10 mouse cellular contexts compared by ENCODE assay signal in the genomic region with DNA sequence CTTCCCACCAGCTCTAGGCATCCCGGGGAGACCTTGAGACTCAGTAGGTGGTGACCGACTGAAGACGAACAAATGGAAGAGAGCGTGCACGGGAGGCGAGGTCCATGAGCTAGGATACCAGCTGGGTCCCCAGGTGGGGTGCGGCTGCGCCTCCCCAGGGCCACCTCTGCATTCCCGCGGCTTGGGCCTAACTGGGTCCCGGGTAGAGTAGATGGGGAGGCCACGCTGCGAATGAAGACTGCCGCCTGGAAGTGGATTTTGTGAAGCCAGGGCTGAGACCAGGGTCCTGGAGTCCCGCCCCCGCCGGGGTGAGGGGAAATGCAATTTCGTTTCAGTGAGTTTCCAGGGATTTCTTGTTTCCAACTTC. TPM values are rescaled to one million over a fixed set of nuclear protein-coding genes. Genes with fewer than 3 reads are reported as not detected.
A peak's percentile ranks its signal among the peaks of the same experiment; 100 is the strongest.
DNase-seq lines count a peak whose midpoint lies in the region; ATAC-seq and TF ChIP-seq lines count a peak whose summit lies in the region.
"Had no signal": no experiment of that assay in that cellular context is flagged by ENCODE, and none has a peak within 500 bp of the region (broad histone marks: within the 10 kb centered on the region; RNA-seq: fewer than 3 reads in every experiment).

No protein-coding gene starts in this region.

- no peaks in the 10 kb centered on the region for H3K36me3 ChIP-seq in heart, embryonic 12.5 days
- no peaks in the 10 kb centered on the region for H3K36me3 ChIP-seq in ES-E14 (ENCODE audit: control insufficient read depth, insufficient read depth, low read length, poor library complexity, severe bottlenecking)
- H3K36me3 ChIP-seq in forebrain, embryonic 11.5 days (ENCODE audit: control insufficient read depth, insufficient read depth, low read length): no peaks in the 10 kb centered on the region
- no peaks in the 10 kb centered on the region for H3K36me3 ChIP-seq in limb, embryonic 13.5 days
- no peaks in the 10 kb centered on the region for H3K36me3 ChIP-seq in stomach, postnatal 0 days (ENCODE audit: control insufficient read depth, insufficient read depth, low read length)

- H3K9me3 ChIP-seq in heart, embryonic 12.5 days (replicated peaks): no peaks in the 10 kb centered on the region
- H3K9me3 ChIP-seq in ES-E14 (ENCODE audit: control insufficient read depth, insufficient read depth, low read depth, low read length): no peaks in the 10 kb centered on the region
- H3K9me3 ChIP-seq in forebrain, embryonic 11.5 days (ENCODE audit: control insufficient read depth, low read length): no peaks in the 10 kb centered on the region
- no peaks in the 10 kb centered on the region for H3K9me3 ChIP-seq in limb, embryonic 13.5 days
- H3K9me3 ChIP-seq in stomach, postnatal 0 days (ENCODE audit: control insufficient read depth, low read length): no peaks in the 10 kb centered on the region

- TF ChIP-seq CTCF in stomach, postnatal 0 days (IDR thresholded peaks at IDR 0.05; ENCODE audit: low read depth): no peak

- H3K4me2 ChIP-seq in heart, embryonic 12.5 days: peak overlapping the region; percentile 41
- peak overlapping the region; percentile 46 for H3K4me2 ChIP-seq in forebrain, embryonic 11.5 days (ENCODE audit: low read depth, low read length, severe bottlenecking)
- H3K4me2 ChIP-seq in limb, embryonic 13.5 days (replicated peaks): peak overlapping the region; percentile 56
- H3K4me2 ChIP-seq in stomach, postnatal 0 days (replicated peaks; ENCODE audit: low read depth): no peak overlapping the region

- no peak overlapping the region for H3K9ac ChIP-seq in heart, embryonic 12.5 days
- H3K9ac ChIP-seq in ES-E14 (ENCODE audit: insufficient read depth, low read depth, low read length, poor library complexity, severe bottlenecking): no peak overlapping the region
- no peak overlapping the region; the same call in 1 of the 2 replicates for H3K9ac ChIP-seq in forebrain, embryonic 11.5 days (ENCODE audit: low read length)
- peak overlapping the region; percentile 61 for H3K9ac ChIP-seq in limb, embryonic 13.5 days
- no peak overlapping the region for H3K9ac ChIP-seq in stomach, postnatal 0 days (ENCODE audit: low read length)

- no peak for ATAC-seq in heart, embryonic 12.5 days (ENCODE audit: insufficient number of reproducible peaks, low FRiP score)
- no peak for ATAC-seq in forebrain, embryonic 11.5 days (replicated peaks; ENCODE audit: low FRiP score)
- ATAC-seq in limb, embryonic 13.5 days (ENCODE audit: low FRiP score, low read depth): no peak
- ATAC-seq in stomach, postnatal 0 days (ENCODE audit: low FRiP score, low TSS enrichment): no peak
- no peak for ATAC-seq in megakaryocyte progenitor cell, adult 5-6 weeks (replicated peaks; ENCODE audit: poor library complexity)

- H3K27me3 ChIP-seq in heart, embryonic 12.5 days (replicated peaks): peaks cover 66% of the 10 kb centered on the region
- H3K27me3 ChIP-seq in forebrain, embryonic 11.5 days (ENCODE audit: control insufficient read depth, insufficient read depth, low read length): peaks cover 65% of the 10 kb centered on the region
- H3K27me3 ChIP-seq in limb, embryonic 13.5 days: peaks cover 80% of the 10 kb centered on the region
- H3K27me3 ChIP-seq in stomach, postnatal 0 days (ENCODE audit: control insufficient read depth, insufficient read depth, low read length): peaks cover 21% of the 10 kb centered on the region; the same call in 1 of the 2 replicates

- WGBS in heart, embryonic 12.5 days: under 1% methylated on average over 18 of the region's 18 CpGs
- under 1% methylated on average over 18 of the region's 18 CpGs for WGBS in forebrain, embryonic 11.5 days
- WGBS in limb, embryonic 13.5 days: 3% methylated on average over 18 of the region's 18 CpGs
- 17% methylated on average over 18 of the region's 18 CpGs for WGBS in stomach, postnatal 0 days

- H3K4me1 ChIP-seq in heart, embryonic 12.5 days (replicated peaks): peaks cover 54% of the 10 kb centered on the region
- H3K4me1 ChIP-seq in ES-E14 (ENCODE audit: control insufficient read depth in 2 of 2, insufficient read depth in 2 of 2, low read length in 2 of 2, poor library complexity in 1 of 2): peaks cover 0 to 5% of the 10 kb centered on the region in 2 experiments; a peak in 1 of 4 replicates
- H3K4me1 ChIP-seq in forebrain, embryonic 11.5 days (replicated peaks; ENCODE audit: control insufficient read depth, insufficient read depth, low read length): peaks cover 33% of the 10 kb centered on the region
- peaks cover 53% of the 10 kb centered on the region for H3K4me1 ChIP-seq in limb, embryonic 13.5 days
- H3K4me1 ChIP-seq in stomach, postnatal 0 days (replicated peaks; ENCODE audit: control insufficient read depth, insufficient read depth): 0 out of 2 replicates have a peak, but pooled peaks cover 4% of the 10 kb centered on the region

- no peak overlapping the region for H3K27ac ChIP-seq in heart, embryonic 12.5 days (ENCODE audit: poor library complexity, severe bottlenecking)
- no peak overlapping the region for H3K27ac ChIP-seq in ES-E14 (ENCODE audit: insufficient read depth, low read depth, low read length, poor library complexity, severe bottlenecking)
- peak overlapping the region; percentile 43 for H3K27ac ChIP-seq in forebrain, embryonic 11.5 days (ENCODE audit: low read depth, low read length)
- 0 out of 2 replicates have a peak overlapping the region, but pooled peaks have one; percentile 7 for H3K27ac ChIP-seq in limb, embryonic 13.5 days
- no peak overlapping the region for H3K27ac ChIP-seq in stomach, postnatal 0 days (replicated peaks)

- H3K4me3 ChIP-seq in heart, embryonic 12.5 days: no peak overlapping the region; the same call in 1 of the 2 replicates
- peak overlapping the region; percentile 6 to 51; a peak in 3 of 4 replicates for H3K4me3 ChIP-seq in ES-E14 (ENCODE audit: insufficient read depth in 1 of 2, low read depth in 1 of 2, low read length in 2 of 2, poor library complexity in 1 of 2, severe bottlenecking in 1 of 2)
- H3K4me3 ChIP-seq in forebrain, embryonic 11.5 days (ENCODE audit: low read depth, low read length): peak overlapping the region; percentile 22
- H3K4me3 ChIP-seq in limb, embryonic 13.5 days: peak overlapping the region; percentile 33
- H3K4me3 ChIP-seq in stomach, postnatal 0 days (ENCODE audit: low read depth, low read length): 0 out of 2 replicates have a peak overlapping the region, but pooled peaks have one; percentile 13

- in situ Hi-C loops in ES-E14 (cut with MboI; ENCODE audit: low sequenced_read_pairs in 2 of 2, unreplicated experiment in 2 of 2): loop anchor here in 1 of 2 experiments (10.0 to 25.0 kb wide), 3 partner anchors 1040 to 1743 kb away; a partner anchor contains a TSS

- no peak for DNase-seq in heart, adult 9 months (ENCODE audit: low spot score in 2 of 2)
- no peak for DNase-seq in ES-E14 (ENCODE audit: low read depth, low spot score)
- DNase-seq in forebrain, embryonic 11.5 days (ENCODE audit: low spot score): no peak
- peak; percentile 32 for DNase-seq in stomach, postnatal 0 days (ENCODE audit: low spot score)
- no peak for DNase-seq in layer of hippocampus, adult 18-20 months (ENCODE audit: low spot score in 2 of 2)

- TF ChIP-seq EP300 in stomach, postnatal 0 days (optimal IDR thresholded peaks at IDR 0.05): no peak

TF ChIP-seq in ES-E14, 5 proteins besides CTCF, POLR2A, EP300 and RAD21 (continues in another document):
- TF ChIP-seq MAFK (IDR thresholded peaks at IDR 0.05; ENCODE audit: insufficient read depth, low read depth, low read length): no peak
- TF ChIP-seq HCFC1 (IDR thresholded peaks at IDR 0.05; ENCODE audit: borderline replicate concordance, insufficient read depth, low read length): no peak
- no peak for TF ChIP-seq CHD2 (IDR thresholded peaks at IDR 0.05; ENCODE audit: low read depth, low read length)

RNA-seq across cellular contexts. Expression of a gene that starts 6.0 kb away (rescaled TPM):
- polyA plus RNA-seq in heart, embryonic 12.5 days (2016; fragmentation: Nextera tagmentation; extraction: Ambion mirVana): not detected in 2 replicates
- total RNA-seq in ES-E14 (2012; rRNA removed): 0.74 and 0.80 TPM in 2 replicates
- polyA plus RNA-seq in forebrain, embryonic 11.5 days (2014; fragmentation: Nextera tagmentation; extraction: Ambion mirVana): 5.5 and 8.2 TPM in 2 replicates
- polyA plus RNA-seq in limb, embryonic 13.5 days (2015; fragmentation: Nextera tagmentation; extraction: Ambion mirVana): 0.87 and 1.6 TPM in 2 replicates
- 0.02 TPM in 1 of 2 replicates, not detected in the other for polyA plus RNA-seq in stomach, postnatal 0 days (2015; fragmentation: Nextera tagmentation; extraction: Ambion mirVana)
- 1 to 10 TPM; 3.7 to 4.3 TPM for total RNA-seq in layer of hippocampus, adult 18-20 months (2021)
- not detected in 2 replicates for total RNA-seq in megakaryocyte progenitor cell, adult 5-6 weeks (2015)
- not detected in 2 replicates for total RNA-seq in megakaryocyte progenitor cell, adult 5-6 weeks (2017)
- total RNA-seq: neutrophil, adult 5-6 weeks had no signal
- polyA plus RNA-seq: gonadal fat pad, adult 2 months had no signal

RNA-seq across cellular contexts. Expression of a gene that starts 34.7 kb away (rescaled TPM):
- polyA plus RNA-seq in heart, embryonic 12.5 days (2016; fragmentation: Nextera tagmentation; extraction: Ambion mirVana): 14.9 and 16.5 TPM in 2 replicates
- 5.9 and 10.6 TPM in 2 replicates for total RNA-seq in ES-E14 (2012; rRNA removed)
- 11.7 and 14.0 TPM in 2 replicates for polyA plus RNA-seq in forebrain, embryonic 11.5 days (2014; fragmentation: Nextera tagmentation; extraction: Ambion mirVana)
- 14.3 and 16.3 TPM in 2 replicates for polyA plus RNA-seq in limb, embryonic 13.5 days (2015; fragmentation: Nextera tagmentation; extraction: Ambion mirVana)
- 8.6 and 9.2 TPM in 2 replicates for polyA plus RNA-seq in stomach, postnatal 0 days (2015; fragmentation: Nextera tagmentation; extraction: Ambion mirVana)
- 10 to 100 TPM; 22.6 to 22.9 TPM for total RNA-seq in layer of hippocampus, adult 18-20 months (2021)
- 7.5 and 13.9 TPM in 2 replicates for total RNA-seq in megakaryocyte progenitor cell, adult 5-6 weeks (2015)
- total RNA-seq in megakaryocyte progenitor cell, adult 5-6 weeks (2017): 15.5 and 22.7 TPM in 2 replicates

RNA-seq across cellular contexts. Expression of a gene that starts 34.8 kb away (rescaled TPM):
- polyA plus RNA-seq in heart, embryonic 12.5 days (2016; fragmentation: Nextera tagmentation; extraction: Ambion mirVana): 15.2 and 19.0 TPM in 2 replicates
- total RNA-seq in ES-E14 (2012; rRNA removed): 6.6 and 7.4 TPM in 2 replicates
- 18.2 and 18.6 TPM in 2 replicates for polyA plus RNA-seq in forebrain, embryonic 11.5 days (2014; fragmentation: Nextera tagmentation; extraction: Ambion mirVana)
- 28.6 and 33.3 TPM in 2 replicates for polyA plus RNA-seq in limb, embryonic 13.5 days (2015; fragmentation: Nextera tagmentation; extraction: Ambion mirVana)
- 17.3 and 19.6 TPM in 2 replicates for polyA plus RNA-seq in stomach, postnatal 0 days (2015; fragmentation: Nextera tagmentation; extraction: Ambion mirVana)
- total RNA-seq in layer of hippocampus, adult 18-20 months (2021): 10 to 100 TPM; 31.0 to 31.4 TPM
- 11.3 and 14.8 TPM in 2 replicates for total RNA-seq in megakaryocyte progenitor cell, adult 5-6 weeks (2015)
- total RNA-seq in megakaryocyte progenitor cell, adult 5-6 weeks (2017): 9.7 and 20.9 TPM in 2 replicates

RNA-seq across cellular contexts. Expression of a gene that starts 59.0 kb away (rescaled TPM):
- polyA plus RNA-seq in heart, embryonic 12.5 days (2016; fragmentation: Nextera tagmentation; extraction: Ambion mirVana): 72.0 and 74.4 TPM in 2 replicates
- 61.5 and 90.5 TPM in 2 replicates for total RNA-seq in ES-E14 (2012; rRNA removed)
- 99.8 and 110 TPM in 2 replicates for polyA plus RNA-seq in forebrain, embryonic 11.5 days (2014; fragmentation: Nextera tagmentation; extraction: Ambion mirVana)
- 111 and 112 TPM in 2 replicates for polyA plus RNA-seq in limb, embryonic 13.5 days (2015; fragmentation: Nextera tagmentation; extraction: Ambion mirVana)
- 58.4 and 62.4 TPM in 2 replicates for polyA plus RNA-seq in stomach, postnatal 0 days (2015; fragmentation: Nextera tagmentation; extraction: Ambion mirVana)
- 100 to 1,000 TPM; 109 to 112 TPM for total RNA-seq in layer of hippocampus, adult 18-20 months (2021)
- 157 and 170 TPM in 2 replicates for total RNA-seq in megakaryocyte progenitor cell, adult 5-6 weeks (2015)
- 152 and 154 TPM in 2 replicates for total RNA-seq in megakaryocyte progenitor cell, adult 5-6 weeks (2017)

Comparison
In these comparisons a context has a peak if more than half of its experiments do, and no peak if none do; other contexts are left out.
1. H3K27ac ChIP-seq: peak in forebrain, embryonic 11.5 days (single experiment) and limb, embryonic 13.5 days (single experiment); none in heart, embryonic 12.5 days (single experiment), ES-E14 (single experiment) and stomach, postnatal 0 days (single experiment).